Mouse (Mus musculus): ENCODE data around the gene Klhl10. TPM values are rescaled to one million over a fixed set of nuclear protein-coding genes. Genes with fewer than 3 reads are reported as not detected.

The Klhl10 gene
- total RNA-seq, 1 experiment from 2014 or later: 1.0 TPM

GRCm38 (mm10) chr11:100504990-100505660, 63.4 kb downstream of the Klhl10 start:
- ATAC-seq (ENCODE audit: extremely low read depth, insufficient number of reproducible peaks, low FRiP score, poor library complexity, severe bottlenecking): no peak

- no peak for ATAC-seq (ENCODE audit: extremely low read depth, insufficient number of reproducible peaks, low FRiP score, poor library complexity, severe bottlenecking)
These were observed 64.3 kb downstream of the Klhl10 start for GRCm38 (mm10) chr11:100505997-100506396.

Other genes starting within 250 kb of the Klhl10 start
- gene Krt9, start 248.7 kb upstream of the Klhl10 start, total RNA-seq (2017): not detected in 2 replicates
- not detected in 2 replicates for gene Krt14, start 234.4 kb upstream of the Klhl10 start, total RNA-seq (2017)
- 0.25 TPM in 1 of 2 replicates, not detected in the other for gene Krt16, start 193.0 kb upstream of the Klhl10 start, total RNA-seq (2017)
- not detected in 2 replicates for gene Krt17, start 180.9 kb upstream of the Klhl10 start, total RNA-seq (2017)
- gene Krt42, start 172.0 kb upstream of the Klhl10 start, total RNA-seq (2017): not detected in 2 replicates
- gene Eif1, start 122.0 kb upstream of the Klhl10 start, total RNA-seq (2017): 734 and 752 TPM in 2 replicates
- not detected in 2 replicates for gene Gast, start 107.5 kb upstream of the Klhl10 start, total RNA-seq (2017)
- 0.70 and 0.74 TPM in 2 replicates for gene Hap1, start 85.8 kb upstream of the Klhl10 start, total RNA-seq (2017)
- gene Jup, start 44.2 kb upstream of the Klhl10 start, total RNA-seq (2017): 2.0 and 3.0 TPM in 2 replicates
- not detected in 2 replicates for gene P3h4, start 27.1 kb upstream of the Klhl10 start, total RNA-seq (2017)
- gene Fkbp10, start 26.2 kb upstream of the Klhl10 start, total RNA-seq (2017): not detected in 2 replicates
- 20.9 and 30.9 TPM in 2 replicates for gene Nt5c3b, start 109 bp upstream of the Klhl10 start, total RNA-seq (2017)
- 16.7 and 21.9 TPM in 2 replicates for gene Klhl11, start 30.8 kb downstream of the Klhl10 start, total RNA-seq (2017)
- 86.6 and 88.5 TPM in 2 replicates for gene Acly, start 86.1 kb downstream of the Klhl10 start, total RNA-seq (2017)
- 1.0 and 1.1 TPM in 2 replicates for gene Ttc25, start 103.7 kb downstream of the Klhl10 start, total RNA-seq (2017)
- gene Cnp, start 133.0 kb downstream of the Klhl10 start, total RNA-seq (2017): 87.3 and 99.3 TPM in 2 replicates
- 18.3 and 22.9 TPM in 2 replicates for gene Nkiras2, start 177.3 kb downstream of the Klhl10 start, total RNA-seq (2017)
- 520 and 539 TPM in 2 replicates for gene Dnajc7, start 178.3 kb downstream of the Klhl10 start, total RNA-seq (2017)